Mouse (Mus musculus) megakaryocyte, embryonic 14.5 days (primary cell): ENCODE results near the gene Lyl1.

Experiments
- FLI1 ChIP-seq: IDR thresholded peaks from 2 replicates; pipeline ENCODE4 v1.6.1; 2012; ENCODE audit warnings: low read length, inconsistent platforms, mixed read lengths
- GATA1 ChIP-seq: IDR thresholded peaks from 3 replicates; pipeline ENCODE4 v1.6.1; 2012; ENCODE audit warnings: mixed read lengths, low read length, inconsistent platforms, borderline replicate concordance

DNA sequence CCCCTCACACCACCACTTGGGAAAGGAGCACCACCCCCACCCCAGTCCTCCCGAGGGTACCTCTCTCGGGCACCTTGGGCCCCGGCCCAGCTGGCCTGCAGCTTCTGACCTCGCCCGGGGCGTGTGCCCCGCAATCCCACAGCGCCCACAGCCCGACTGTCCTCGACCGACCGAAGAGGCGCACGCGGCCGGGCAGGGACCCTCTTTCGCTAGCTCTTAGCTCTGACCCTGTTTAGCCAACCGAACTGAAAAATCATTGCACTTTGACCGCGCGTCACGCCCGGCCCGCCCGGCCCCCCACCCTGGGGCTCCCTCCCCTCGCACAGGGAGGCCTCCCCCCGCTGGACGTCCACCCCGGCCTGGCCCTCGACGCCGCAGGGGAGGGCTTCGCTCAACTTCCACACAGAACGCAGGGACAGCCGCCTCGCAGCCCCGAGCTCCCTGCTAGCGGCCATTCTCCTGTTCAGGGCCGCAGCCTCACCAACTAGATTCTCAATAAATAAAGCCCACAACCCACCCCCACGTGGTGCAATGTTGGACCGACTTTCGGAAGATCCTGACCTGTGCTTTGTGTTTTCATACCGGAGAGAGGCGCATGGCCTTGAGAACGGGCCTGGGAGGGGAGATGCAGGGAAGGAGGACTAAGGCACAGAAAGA, 5.5 kb downstream of the Lyl1 start:
- no peak for TF ChIP-seq GATA1
- no peak for TF ChIP-seq FLI1
